Mouse (Mus musculus): ENCODE results near the gene Dmgdh.

Gene Dmgdh

GRCm38 (mm10) chr13:93772279-93772636, 98.0 kb downstream of the Dmgdh start:
- DNase-seq (ENCODE audit: low read depth, low spot score): no peak

- DNase-seq (ENCODE audit: low read depth, low spot score): no peak
Observed at GRCm38 (mm10) chr13:93772861-93773260, 98.6 kb downstream of the Dmgdh start.

GRCm38 (mm10) chr13:93773704-93774315, 99.6 kb downstream of the Dmgdh start:
- DNase-seq (ENCODE audit: low read depth, low spot score): no peak

- no peak for DNase-seq (ENCODE audit: low read depth, low spot score)
Observed at GRCm38 (mm10) chr13:93782823-93783222, 108.6 kb downstream of the Dmgdh start.

GRCm38 (mm10) chr13:93785329-93785728, 111.1 kb downstream of the Dmgdh start:
- DNase-seq (ENCODE audit: low read depth, low spot score): no peak

GRCm38 (mm10) chr13:93786051-93786450, 111.8 kb downstream of the Dmgdh start:
- no peak for DNase-seq (ENCODE audit: low read depth, low spot score)

GRCm38 (mm10) chr13:93787647-93788046, 113.4 kb downstream of the Dmgdh start:
- DNase-seq (ENCODE audit: low read depth, low spot score): peak; percentile 42

- peak; percentile 51 for DNase-seq (ENCODE audit: low read depth, low spot score)
Observed at GRCm38 (mm10) chr13:93792945-93793642, 118.9 kb downstream of the Dmgdh start.

GRCm38 (mm10) chr13:93793643-93794182, 119.5 kb downstream of the Dmgdh start:
- DNase-seq (ENCODE audit: low read depth, low spot score): no peak

GRCm38 (mm10) chr13:93797011-93797600, 122.9 kb downstream of the Dmgdh start:
- DNase-seq (ENCODE audit: low read depth, low spot score): no peak
